Mouse (Mus musculus): ENCODE data around the gene Abhd11.

DNA sequence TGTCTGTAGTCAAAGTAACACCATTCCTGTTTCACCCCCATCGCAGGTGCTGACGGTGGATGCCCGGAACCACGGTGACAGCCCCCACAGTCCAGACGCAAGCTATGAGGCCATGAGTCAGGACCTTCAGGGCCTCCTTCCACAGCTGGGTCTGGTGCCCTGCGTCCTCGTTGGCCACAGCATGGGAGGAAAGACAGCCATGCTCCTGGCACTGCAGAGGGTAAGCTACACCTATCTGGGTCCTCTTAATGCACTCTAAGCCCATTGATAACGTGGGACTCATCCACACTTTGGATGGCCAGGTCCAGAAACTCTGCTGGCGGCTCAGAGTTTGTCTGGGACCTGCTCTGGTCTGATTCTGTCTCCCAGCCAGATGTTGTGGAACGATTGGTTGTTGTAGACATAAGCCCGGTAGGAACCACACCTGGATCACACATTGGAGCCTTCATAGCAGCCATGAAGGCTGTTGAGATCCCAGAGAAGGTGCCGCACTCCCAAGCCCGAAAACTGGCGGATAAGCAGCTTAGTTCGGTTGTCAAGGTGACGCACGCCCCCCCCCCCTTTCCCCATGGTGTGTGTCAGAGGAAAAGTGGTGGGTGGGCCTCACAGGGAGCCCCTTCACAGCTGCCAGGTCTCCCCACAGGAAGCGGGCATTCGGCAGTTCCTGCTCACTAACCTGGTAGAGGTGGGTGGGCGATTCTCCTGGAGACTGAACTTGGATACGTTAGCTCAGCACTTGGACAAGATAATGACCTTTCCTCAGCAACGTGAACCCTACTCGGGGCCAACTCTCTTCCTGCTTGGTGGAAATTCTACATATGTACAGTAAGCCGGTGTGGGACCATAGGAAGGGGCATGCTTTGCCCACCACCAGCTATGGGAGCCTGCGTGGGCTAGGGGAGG lies 2.1 kb downstream of the Abhd11 start:
- TF ChIP-seq CTCF (IDR thresholded peaks at IDR 0.05; ENCODE audit: low read depth, low read length): no peak
- no peak for TF ChIP-seq GATA1 (IDR thresholded peaks at IDR 0.05; ENCODE audit: borderline replicate concordance, low read length)
- TF ChIP-seq GATA2 (IDR thresholded peaks at IDR 0.05; ENCODE audit: borderline replicate concordance, low read depth, low read length): no peak
- no peak for TF ChIP-seq TAL1 (conservative IDR thresholded peaks at IDR 0.05; ENCODE audit: low read depth, low read length)
